Mouse (Mus musculus): ENCODE data around the gene Cd47.

Cd47 gene

GRCm38 (mm10) chr16:49836634-49837164 lies 36.4 kb downstream of the Cd47 start:
- DNase-seq, result no peak

DNA sequence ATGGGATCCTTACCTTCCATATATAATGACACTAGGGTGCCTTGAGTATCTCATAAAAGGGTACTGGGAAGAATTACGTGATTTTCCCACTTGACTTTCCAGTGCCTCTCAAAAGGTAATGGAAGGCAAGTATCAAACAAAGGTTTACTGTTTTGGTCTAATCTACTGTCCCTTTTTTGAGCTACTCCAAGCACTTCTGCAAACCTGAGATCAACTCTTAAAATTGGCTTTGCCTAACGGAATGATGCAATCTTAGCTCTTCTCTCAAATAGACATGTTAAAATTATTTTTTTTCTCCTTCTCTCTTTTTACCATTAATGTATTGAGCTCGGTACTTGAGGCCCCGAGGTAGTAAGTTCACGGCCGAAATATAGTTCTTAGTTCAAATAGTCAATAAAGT lies 38.6 kb downstream of the Cd47 start:
- no peak for DNase-seq

GRCm38 (mm10) chr16:49839681-49840535 lies 39.6 kb downstream of the Cd47 start:
- peak; percentile 69 for DNase-seq

GRCm38 (mm10) chr16:49843723-49844122 lies 43.4 kb downstream of the Cd47 start:
- no peak for DNase-seq

DNA sequence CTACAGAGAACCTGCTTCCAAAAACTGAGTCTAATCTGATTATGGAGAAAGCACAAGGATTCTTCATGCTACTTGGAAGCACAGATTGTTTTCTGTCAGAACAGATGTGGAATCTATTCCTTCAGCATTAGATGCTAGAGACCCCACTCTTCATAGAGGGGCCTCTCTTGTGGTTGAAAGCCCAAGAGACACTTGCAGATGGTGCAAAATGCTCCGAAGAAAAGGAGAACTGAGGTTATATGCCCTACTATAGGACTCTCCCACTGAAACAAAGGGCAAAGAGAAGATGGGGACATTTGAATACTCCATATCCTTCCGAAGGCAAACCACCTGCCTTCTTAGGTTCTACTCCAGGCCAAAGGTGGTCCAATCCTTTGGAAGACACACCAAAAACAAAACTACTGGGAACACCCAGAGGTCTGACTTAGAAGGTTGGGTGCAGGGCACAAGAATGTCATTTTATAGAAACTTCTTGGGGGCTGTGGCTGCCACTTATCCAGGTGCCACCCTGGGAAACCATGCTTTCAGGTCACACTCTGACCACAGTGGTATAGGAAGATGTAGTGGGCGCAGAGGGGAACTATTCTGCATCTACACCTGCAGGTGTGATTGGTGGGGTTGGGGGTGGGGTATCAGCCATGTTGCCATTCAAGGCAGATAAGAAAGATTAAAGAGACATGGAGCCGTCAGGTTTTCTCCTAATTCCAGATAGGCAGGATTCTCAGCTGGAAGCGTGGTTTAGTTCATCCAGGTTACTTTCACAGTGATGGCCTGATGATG lies 47.1 kb downstream of the Cd47 start:
- DNase-seq, result no peak

DNA sequence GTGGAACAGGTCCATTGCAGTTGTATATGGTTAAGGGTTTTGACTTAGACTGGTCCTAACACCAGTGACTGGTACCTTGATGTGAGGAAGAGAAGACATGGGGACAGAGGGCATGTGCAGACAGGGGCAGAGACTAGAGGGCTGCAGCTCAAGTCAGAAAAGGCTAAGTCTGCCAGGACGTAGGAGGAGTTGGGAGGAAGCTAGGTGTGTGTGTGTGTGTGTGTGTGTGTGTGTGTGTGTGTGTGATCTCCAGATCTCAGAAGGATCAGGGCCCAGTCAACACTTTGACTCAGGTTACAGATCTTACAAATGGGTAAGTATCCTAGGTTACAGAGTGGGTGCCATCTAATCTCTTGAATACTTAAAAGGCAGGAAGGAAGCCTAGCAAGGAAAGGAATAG lies 48.3 kb downstream of the Cd47 start:
- no peak for DNase-seq

DNA sequence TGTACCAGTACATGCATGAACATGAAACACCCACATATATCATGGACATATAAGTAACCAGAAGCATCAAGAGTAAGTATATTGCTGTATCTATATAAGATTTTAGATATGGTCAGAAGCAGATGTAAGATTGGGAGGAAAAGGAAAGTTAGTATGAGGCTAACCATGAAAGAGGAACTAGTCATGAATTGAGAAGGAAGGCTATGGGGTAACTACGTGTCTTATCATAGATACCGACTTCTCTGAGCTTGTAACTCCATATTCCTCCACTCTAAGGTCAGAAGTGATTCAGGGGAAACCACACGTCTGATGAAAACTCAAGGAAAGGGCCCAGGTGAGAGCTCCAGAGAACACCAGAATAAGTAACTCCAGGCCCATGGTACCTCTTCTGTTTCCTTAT lies 52.6 kb downstream of the Cd47 start:
- no peak for DNase-seq

GRCm38 (mm10) chr16:49853633-49854032 lies 53.3 kb downstream of the Cd47 start:
- no peak for DNase-seq

DNA sequence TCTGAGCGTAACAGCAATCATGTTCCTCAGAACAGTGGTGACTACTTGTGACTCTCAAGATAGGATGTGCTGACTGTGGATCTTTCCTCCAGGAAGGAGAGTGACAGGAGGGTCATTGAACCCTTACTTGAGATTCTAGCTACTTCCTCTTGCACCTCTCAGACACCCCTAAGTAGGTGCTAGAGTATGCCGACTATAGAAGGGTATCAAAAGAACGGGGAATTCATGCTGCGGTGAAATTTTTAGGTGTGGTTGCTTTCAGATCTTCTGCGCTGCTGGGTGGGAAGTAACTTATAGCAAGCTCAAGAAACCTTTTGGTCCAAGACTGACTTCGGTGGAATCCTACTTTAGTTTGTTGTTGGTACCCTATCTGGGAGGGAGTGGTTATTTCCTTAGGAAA lies 53.9 kb downstream of the Cd47 start:
- DNase-seq, result no peak

DNA sequence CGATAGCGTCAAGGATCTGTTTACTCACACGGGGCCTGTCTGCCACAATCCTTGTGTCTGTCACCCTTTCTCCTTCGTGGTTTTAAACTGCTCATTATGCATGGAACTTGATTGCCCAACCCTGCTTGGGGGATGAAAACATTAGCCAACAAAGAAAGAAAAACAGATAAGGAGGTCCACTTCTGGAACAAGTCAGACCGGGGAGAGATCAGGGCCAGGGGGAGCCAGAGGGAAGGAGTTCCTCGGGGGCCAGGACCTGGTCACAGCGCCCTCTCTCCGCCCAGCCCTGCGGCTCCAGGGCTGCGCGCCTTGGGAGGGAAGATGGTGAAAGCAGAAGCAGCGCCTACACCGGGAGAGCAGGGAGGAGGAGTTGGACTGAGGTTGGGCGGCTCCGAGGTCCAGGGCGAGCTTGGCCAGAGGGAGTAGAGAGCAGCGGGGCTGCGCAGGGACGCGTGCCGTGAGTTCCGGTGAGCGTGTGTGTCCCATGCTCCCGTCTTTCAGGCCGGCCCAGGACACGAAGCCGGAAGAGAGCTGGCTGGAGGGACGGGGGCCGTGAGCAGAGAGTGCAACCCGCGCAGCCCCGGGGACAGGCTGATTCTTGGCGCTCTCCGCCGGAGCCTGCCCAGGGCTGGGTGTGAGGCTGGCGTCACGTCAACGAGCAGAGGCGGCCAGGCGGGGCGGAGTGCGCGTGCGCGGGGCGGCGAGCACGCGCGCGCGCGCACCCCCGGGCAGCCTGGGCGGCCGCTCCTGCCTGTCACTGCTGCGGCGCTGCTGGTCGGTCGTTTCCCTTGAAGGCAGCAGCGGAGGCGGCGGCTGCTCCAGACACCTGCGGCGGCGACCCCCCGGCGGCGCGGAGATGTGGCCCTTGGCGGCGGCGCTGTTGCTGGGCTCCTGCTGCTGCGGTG lies 54.9 kb downstream of the Cd47 start:
- peak; percentile 97 for DNase-seq

DNA sequence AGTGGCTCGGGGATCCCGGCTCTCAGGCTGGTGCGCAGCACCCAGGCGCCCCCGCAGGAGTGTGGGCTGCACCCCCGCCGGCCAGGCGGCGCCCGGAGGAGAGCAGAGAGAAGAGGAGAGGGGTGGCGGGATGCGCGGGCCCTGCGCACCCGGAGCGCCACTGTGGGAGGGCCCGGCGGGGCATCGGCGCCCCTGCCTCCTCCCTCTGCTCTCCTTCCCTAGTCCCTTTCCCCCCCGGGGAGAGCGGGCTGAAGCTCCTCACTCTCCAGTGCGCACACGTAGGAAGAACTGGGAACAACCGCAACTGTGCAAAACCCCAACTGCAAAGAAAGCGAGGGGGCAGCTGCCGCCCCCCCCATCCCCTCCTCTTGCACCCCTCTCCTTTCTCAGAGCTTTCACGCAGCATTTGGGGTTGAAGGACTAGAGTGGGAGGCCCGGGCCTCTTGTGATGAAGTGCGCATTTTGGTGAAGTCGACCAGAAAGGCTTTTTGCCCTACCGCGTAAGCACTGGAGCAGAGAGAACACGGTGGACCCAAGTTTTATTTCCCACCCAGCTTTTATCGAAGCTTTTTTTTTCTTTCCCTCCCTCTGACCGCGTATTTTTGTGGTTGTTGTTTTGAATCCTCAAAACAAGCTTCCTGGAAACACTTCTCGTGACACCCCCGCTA lies 55.6 kb downstream of the Cd47 start:
- DNase-seq, result no peak

GRCm38 (mm10) chr16:49856661-49857060 lies 56.3 kb downstream of the Cd47 start:
- no peak for DNase-seq

GRCm38 (mm10) chr16:49857504-49858160 lies 57.3 kb downstream of the Cd47 start:
- no peak for DNase-seq

DNA sequence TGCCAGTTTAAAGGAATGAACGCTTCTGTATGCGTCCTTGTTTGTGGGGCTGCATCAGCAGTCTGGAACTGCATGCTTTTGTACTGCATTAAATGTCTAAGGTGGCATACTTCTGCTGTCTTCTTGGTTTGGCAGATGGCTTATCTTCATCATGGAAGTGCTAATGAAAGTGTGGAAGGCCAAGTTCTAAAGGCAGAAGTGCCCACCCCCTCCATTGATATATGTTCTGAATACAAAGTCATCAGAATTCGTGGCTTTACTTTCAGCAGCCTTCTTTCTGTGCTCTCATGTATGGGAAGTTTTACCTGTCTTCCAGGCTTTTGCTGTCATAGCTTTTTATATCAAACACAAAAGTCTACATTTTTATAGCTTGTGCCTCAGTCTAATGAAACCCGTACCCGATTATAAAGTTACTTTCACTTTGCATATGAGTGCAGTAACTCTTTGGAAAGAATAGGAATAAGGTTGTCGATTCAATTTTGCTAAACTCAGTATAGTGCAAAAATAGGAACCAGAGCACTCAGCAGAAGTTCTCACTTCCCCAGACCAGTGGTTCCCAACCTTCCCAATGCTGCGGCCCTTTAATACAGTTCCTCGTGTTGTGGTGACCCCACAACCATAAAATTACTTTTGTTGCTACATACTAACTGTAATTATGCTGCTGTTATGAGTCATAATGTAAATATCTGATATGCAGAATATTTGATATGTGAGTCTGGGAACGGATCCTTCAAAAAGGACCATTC lies 58.0 kb downstream of the Cd47 start:
- no peak for DNase-seq

DNA sequence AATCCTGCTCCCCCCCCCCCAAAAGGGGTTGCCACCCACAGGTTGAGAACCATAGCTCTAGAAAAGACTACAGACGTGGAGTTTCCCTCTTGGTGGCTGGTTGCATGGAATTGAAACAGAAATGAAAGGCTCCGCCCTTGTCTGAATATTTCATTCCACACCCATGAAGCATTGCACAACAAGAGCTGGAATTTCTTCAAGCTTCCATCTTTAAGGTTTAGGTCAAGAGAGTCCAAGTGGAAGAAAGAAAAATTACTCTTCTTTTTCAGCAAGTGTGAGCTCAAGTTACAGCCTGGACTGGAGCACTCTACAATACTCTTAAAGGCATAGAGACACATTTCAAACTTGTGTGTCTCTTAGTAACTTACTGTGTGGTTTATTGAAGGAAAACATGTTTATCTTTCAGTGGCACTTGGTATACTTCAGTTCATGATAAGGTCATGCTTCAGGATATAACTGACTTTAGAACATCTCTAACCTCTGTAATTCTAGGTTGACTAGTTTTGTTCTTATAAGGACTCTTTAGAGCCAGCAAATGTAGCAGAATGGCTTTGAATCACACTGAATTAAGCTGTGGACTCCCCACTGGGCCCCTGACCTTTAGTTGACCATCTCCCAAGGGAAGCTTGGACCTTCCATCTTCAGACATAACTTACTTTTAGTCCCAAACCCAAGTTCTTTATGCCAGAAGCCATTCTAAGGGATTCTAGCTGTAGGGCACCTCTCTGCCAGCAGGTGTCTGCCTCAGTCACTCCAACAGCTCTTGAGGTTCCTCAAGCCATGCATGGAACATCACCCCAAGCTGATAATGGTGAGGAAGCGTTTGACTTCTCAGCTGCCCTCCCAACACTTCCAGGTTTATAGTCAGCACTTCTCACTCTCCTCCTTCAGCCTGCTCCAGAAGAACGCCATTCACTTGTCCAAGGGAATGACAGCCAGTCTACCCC lies 58.8 kb downstream of the Cd47 start:
- no peak for DNase-seq

DNA sequence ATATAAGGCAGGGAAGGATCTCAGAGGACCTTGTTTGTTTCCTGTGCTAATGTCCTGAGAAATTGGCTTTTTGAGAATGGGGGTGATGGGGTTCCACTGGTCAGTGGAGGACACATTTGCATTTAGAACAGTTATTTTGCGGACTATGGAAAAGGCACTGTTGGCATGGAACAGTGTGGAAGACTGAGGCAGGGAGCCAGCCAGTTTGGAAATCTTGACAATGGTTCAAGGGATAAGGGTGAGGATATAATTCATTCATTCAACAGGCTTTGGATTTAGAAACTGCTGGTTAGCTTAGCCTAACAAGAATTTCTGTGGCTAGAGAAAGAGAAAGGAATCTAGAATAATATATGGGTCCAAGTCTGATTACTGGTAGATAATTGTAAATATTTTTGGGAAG lies 61.7 kb downstream of the Cd47 start:
- no peak for DNase-seq

DNA sequence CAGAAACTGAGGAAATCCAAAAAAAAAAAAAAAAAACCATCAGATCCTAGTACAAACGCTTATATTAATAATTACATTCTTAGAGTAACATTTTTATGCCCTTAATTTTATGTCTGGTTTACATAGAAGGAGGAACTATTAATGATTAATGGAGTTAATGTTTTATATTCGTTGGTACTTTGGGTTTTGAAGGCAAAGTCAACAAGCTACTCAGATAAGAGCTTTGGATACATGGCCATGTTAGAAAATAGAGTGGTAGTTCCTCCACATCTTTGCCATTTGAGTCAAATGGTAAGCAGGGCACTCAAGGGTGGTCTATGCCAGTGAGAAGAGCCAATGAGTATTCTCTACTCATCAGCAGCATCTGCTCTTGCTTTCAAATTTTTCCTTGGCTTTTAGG lies 66.3 kb downstream of the Cd47 start:
- no peak for DNase-seq

DNA sequence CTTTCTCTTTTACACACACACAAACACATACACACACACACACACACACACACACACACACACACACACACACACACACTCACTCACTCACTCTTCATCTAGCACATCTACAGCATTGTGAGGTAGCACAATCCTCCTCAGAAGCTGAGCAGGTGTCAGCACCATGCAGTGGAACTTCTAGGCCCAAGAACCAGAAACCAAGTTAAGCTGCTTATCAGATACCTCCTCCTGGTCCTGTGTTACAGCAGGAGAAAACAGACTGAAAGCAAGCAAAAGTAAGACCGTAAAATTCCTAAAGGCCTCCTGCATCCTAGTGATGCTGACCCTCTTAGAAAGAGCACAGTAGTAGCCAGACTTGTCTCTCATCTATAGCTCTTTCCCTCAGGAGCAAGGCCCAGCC lies 67.9 kb downstream of the Cd47 start:
- no peak for DNase-seq

GRCm38 (mm10) chr16:49873918-49874317 lies 73.6 kb downstream of the Cd47 start:
- no peak for DNase-seq

DNA sequence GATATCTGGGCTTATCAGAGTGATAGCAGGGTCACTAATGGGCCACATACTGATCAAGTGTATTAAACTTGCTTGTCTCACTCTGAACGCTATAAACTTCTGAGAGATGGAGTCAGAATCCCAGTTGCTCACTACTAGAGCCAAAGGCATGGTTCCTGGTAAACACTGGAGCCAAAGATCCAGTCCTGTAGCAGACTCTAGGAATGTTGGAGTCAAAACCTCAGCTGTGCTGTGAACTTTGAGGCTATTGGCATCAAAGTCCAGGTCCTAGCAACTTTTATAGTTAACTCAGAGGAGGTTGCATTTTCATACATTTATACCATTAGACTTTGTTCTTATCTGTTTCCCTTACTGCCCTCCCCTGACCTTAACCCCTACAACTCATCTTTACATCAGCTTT lies 74.2 kb downstream of the Cd47 start:
- no peak for DNase-seq

Data from cerebellum, adult 9-11 months (tissue).